Mouse (Mus musculus) urinary bladder, postnatal 14 days (tissue): ENCODE measurements around the gene Lhfpl2.
A peak's percentile ranks its signal among the peaks of the same experiment; 100 is the strongest.

ENCODE experiments used
- DNase-seq: peaks from one replicate; pipeline ENCODE4 v3.0.0; 2021; ENCODE audit warnings: low spot score

Lhfpl2 gene

GRCm38 (mm10) chr13:94140446-94140845, 82.8 kb downstream of the Lhfpl2 start:
- no peak for DNase-seq

DNA sequence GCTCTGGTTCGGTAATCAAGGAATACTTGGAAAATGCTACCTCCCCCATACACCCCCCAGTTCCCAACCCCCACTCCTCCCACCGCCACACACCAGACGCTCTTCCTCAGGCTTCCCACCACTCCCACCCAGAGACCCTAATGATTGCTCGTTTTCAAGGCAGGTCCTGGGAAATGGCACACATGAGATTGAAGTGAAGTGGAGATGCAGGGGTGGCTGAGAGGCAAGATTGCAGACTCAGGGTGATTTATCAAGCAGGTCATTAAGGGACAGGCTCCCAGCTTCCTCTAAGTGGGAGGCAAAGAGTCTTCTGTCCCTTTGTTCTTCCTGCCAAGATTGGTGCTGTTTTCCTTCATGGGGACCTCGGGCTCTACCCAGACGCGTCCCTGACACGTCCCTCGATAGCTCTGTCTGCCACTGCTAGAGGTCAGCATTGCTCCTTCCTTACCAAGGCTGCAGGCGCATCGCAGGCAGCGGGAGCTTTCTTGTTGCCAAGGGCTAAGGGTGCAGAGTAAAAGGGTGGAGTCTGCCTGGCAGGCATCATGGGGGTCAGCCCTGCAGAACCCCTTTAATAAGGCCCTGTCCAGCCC, 85.6 kb downstream of the Lhfpl2 start:
- DNase-seq, result peak; percentile 32

- no peak for DNase-seq
Observed at GRCm38 (mm10) chr13:94144451-94144850, 86.9 kb downstream of the Lhfpl2 start.

DNA sequence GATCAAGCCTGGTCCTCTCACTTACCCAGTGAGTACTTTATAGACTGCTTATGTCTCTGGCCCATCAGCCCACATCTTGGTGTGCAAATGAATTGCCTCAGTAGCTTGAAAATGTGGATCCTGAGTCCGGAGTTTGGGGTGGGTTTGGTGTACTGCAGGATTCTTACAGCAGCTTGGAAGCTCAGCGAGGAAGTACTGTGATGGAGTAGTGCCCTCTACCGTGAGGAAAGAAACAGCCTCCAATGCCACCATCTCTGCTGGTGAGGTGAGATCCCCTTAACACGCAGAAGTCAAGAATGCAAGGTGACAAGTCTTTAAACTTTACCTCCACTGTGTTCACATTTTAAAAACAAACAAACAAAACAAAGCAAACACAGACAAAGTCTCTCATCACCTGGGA, 89.7 kb downstream of the Lhfpl2 start:
- no peak for DNase-seq

DNA sequence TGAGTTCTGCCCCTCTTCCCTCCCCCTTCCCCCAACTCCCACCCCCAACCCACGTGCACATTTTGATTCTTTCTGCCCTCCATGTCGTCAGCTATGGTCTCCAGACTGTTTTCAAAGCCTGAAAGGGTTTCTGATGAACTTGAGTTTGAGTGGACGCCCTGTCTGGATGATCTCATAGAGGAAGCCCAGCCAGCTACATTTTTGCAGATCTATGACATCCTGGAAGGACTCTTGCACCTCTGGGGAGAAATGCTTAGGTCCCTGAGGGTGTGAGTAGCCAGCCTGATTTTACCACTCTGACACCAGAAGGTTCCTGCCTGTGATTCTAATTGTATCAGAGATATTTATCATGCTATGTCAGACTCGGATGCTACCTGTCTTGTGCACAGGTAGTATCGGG, 91.4 kb downstream of the Lhfpl2 start:
- DNase-seq, result no peak

DNA sequence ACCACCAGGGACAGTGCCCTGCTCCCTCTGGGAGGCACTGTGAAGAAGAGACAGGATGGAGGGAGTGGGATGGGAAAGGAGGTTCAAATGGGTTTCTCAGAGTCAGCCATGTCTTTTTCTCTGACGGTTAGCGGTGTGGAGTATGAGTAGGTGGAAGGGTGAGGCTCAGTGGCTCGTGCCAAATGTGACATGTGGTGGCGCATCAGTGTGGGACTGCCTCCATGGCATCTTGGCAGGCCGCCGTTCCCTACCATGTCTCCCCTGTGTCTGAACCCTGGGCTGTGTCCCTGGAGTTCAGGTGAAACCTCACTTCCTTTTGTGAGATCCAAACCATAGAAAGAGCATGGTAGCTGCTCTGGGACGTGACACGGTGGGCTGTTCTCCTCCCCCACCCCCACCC, 92.2 kb downstream of the Lhfpl2 start:
- DNase-seq, result no peak

DNA sequence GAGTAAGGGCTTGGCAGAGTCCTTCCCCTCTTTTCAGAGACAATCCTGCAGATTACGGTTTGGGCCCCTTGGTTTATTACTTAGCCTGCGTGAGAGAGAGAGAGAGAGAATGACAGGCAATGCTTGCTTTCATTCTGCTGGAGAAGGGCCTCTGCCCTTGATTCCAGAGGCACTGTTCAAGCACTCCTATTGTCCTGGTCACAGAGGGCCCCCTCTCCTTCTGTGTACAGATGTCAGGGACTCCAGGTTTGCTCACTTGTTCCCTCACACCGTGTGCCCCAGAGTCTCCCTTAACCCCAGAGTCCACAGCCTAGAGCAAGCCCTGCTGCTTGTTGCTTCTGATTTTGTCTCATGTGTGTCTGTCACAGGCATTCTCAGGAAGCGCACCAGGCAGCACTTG, 93.7 kb downstream of the Lhfpl2 start:
- DNase-seq, result no peak

GRCm38 (mm10) chr13:94152836-94153235, 95.2 kb downstream of the Lhfpl2 start:
- no peak for DNase-seq

GRCm38 (mm10) chr13:94153658-94154057, 96.1 kb downstream of the Lhfpl2 start:
- DNase-seq, result no peak

GRCm38 (mm10) chr13:94154512-94155296, 97.1 kb downstream of the Lhfpl2 start:
- peak; percentile 33 for DNase-seq

DNA sequence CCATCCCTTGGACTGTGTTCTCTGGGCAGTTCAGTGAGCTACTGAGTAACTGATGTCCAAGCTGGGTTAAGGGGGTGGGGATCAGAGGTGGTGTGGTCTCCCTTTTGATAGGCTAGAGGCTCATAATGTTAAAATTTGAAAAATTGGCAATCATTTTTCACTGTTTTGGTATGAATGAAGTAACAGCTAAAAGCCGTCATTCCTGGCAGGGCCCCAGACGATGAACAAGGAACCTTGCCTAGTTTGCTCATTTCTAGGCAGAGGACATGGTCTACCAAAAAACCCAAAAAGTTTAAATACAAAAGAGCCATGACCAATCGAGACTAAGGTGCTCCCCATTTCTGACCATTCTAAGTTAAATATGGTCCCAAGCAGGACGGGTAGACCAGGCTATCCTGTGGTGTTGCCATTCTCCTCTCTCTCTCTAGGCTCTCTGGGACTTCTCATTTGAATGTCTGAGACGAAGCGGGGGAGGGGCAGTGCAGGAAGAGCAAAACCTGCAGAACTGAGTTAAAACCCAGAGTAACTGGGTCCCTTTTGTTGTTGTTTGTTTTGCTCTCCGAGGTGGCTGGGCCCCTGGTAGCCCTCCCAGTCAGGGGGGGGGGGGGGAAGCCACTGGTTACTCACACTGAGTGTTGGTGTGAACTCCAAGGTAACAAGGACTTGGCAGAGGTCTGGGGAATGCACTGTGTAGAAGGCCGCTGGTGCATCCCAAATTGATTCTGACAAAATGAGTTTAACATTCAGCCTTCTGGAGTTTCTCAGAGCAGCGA, 98.2 kb downstream of the Lhfpl2 start:
- DNase-seq, result no peak

DNA sequence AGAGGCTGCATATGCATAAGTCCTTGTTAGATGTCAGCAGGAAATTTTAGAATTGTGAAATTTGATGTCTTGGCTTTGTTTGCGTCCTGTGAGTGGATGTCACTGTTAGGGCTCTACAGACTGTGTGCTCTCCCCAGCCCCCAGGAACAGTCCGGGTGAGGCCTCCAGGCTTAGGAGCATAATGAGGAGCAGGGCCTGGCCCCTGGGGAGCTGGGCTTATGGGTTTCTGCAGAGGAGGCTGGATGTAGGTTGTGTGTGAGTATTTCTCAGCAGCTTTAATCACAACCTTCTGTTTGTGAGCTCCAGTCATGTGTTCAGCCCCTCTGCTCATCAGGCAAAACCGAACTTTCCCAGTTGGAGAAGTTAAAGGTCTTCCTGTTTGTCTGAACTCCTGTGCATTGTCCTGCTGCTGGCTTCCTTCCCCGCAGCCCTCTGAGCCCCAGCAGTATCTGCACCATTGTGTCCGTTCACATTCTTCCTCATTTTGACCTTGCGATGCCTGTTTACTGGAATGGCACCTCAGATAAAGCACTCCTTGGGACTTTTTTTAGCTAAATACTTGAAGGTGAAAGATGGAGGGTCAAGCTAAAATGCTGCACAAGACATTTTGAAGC, 101.4 kb downstream of the Lhfpl2 start:
- no peak for DNase-seq

GRCm38 (mm10) chr13:94159478-94160220, 102.1 kb downstream of the Lhfpl2 start:
- DNase-seq, result no peak

DNA sequence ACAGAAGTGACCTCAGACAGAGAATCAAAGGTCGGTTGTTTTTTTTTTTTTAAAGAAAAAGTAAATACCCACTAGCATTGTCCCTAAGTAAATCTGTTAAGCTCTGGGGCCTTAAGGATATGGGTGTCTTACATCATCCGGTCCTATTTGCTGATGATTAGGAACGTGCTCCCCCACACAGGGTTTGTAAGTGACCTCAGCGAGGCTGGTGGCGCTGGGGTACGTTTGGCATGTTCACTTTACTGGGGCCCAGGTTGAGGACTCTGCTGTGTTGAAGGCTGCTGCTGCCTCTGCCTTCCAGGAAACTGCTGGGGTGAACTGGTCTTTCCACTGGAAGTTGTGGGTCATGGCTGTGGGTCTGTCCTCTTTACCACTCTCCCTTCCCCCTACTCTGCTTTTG, 106.9 kb downstream of the Lhfpl2 start:
- no peak for DNase-seq

- no peak for DNase-seq
Observed at GRCm38 (mm10) chr13:94168319-94168718, 110.7 kb downstream of the Lhfpl2 start.

DNA sequence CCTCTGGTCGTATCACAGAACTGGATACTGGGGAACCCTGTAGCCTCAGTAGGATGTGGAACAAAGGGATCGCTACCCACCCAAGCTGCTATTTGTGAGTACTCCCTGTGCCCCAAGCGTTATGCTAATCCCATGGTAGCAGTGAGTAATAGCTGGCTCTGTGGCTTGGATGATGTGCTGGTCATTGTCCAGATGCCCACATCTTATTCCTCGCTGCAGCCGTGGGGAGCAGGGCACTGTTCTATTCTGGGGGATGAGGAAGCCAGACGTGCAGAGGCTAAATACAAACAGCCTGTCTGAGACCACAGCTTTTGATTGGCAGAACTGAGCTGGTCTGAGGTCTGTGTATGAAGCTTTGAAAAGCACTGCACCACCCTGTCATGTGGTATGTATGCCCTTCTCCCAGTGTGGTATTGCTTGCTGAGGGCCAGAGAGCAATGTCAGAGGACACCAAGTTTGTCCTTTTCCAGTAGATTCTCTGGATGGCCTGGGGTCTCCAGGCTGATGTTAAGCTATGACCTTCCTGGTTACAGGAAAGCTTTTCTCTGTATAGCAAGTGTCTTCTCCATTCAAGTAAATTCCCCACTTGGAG, 111.8 kb downstream of the Lhfpl2 start:
- no peak for DNase-seq

GRCm38 (mm10) chr13:94171612-94172011, 114.0 kb downstream of the Lhfpl2 start:
- DNase-seq, result no peak

GRCm38 (mm10) chr13:94172533-94173310, 115.1 kb downstream of the Lhfpl2 start:
- no peak for DNase-seq

DNA sequence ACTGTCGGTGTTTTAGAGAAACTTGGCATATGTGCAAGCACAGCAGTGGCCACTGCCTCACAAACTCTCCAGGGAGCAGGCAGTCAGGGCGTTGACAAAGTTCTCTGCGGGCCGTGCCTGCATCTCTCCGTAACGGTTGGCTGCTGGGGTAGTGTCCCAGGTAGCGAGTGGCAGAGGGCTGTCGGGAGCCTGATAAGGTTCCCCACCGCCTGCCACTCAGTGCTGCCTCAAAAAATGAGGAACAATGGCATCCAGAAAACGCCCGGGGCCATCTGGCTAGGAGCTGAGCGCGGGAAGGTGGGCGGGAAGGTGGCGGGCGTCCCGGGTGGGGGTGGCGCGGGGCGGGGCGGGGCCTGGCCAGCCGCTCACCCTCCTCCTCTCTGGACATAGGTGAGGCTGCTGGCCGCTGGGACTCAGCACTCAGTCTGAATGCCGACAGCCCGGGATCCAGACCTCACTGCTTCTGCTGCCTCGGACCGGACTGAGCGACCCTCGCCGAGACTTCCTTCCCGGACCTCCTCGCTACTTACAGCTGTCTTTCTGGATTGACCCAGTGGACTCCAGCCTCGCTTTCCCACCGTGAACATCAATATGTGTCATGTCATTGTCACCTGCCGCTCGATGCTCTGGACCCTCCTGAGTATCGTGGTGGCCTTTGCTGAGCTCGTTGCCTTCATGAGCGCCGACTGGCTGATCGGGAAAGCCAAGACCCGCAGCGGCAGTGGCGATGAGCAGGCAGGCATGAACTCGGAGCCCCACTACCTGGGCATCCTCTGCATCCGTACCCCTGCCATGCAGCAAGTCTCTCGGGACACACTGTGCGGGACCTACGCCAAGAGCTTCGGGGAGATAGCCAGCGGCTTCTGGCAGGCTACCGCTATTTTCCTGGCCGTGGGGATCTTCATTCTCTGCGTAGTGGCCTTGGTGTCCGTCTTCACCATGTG, 116.3 kb downstream of the Lhfpl2 start:
- peak; percentile 34 for DNase-seq
